Mouse (Mus musculus): Measurements from ENCODE around the gene Gcfc2.

Gcfc2 gene

DNA sequence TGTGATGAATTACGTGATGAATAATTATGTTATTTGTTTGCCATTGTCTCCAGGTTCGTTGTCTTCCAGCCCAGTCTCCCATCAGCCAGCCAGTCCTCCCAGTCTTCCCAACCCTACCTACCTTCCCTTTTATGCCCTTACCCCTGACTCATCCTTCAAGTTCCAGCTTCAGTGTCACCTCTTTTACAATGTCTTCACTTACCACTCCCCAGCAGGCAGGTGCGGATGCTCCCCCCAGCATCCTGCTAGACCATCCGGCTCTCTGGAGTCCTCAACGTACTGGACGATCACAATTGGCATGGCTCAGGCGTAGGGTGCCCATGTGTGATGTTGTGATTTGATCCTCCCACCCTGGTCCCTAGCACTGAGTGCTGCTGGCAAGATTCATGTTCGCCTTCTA is 62.7 kb downstream of the Gcfc2 start:
- no peak for DNase-seq

- no peak for DNase-seq
These were observed 63.1 kb downstream of the Gcfc2 start for GRCm38 (mm10) chr6:81986599-81986998.

DNA sequence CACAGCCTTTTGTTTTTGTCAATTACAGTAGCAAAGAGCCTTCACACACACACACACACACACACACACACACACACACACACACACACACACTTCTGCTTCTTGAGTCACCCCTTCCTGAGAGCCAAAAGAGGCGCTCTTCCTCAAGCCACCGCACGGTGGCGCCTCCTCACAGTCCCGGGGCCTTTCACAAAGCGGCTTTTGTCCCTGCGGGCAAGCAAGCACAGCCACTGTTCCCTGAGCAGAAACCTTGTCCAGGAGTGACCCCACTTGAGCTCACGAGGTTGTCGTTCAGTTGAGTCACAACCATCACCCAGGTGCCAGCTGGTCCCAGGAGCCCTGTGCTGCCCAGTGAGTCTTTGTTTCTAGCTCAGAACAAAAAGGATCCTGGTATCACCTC is 63.5 kb downstream of the Gcfc2 start:
- DNase-seq, result peak; percentile 88

DNA sequence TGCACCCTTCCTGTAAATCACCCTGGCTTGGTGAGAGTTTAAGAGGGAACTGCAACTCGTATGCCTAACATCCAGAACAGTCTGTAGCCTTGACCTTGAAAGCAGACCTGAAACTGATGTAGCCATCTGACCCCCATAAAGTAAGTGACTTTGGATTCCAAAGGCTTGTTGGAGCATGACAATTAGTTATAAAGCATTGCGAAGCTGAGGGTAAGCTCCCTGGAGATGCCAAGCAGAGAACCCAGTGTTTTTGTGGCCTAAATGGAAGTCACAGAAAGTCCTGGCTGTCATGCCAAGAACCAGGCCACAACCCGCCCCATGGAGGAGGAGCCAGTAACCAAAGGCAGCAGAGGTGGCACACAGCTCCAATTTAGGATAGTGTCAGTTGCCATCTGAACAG is 64.1 kb downstream of the Gcfc2 start:
- peak; percentile 8 for DNase-seq

DNA sequence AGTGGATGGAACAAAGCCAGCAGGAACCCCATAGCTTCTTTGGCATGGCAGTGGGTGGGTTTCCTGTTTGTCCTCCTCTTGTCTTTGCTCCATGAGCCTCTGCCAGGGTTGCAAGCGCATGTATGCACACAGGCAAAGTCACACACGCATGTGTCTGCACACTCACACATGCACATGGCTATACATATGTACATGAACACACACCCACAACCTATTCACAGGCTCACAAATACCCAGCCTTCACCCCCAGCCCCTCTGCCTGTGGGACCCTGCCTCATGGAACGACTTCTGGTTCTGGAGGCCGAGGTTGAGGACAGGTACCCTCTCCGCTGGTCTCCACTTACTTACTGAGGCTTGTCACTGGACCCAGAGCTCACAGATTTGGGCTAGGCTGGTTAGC is 64.9 kb downstream of the Gcfc2 start:
- no peak for DNase-seq

- peak; percentile 16 for DNase-seq
These were observed 66.8 kb downstream of the Gcfc2 start for GRCm38 (mm10) chr6:81990049-81990810.

Data from lung, postnatal 14 days (tissue).